Comparison of ENCODE assay signal across 10 mouse cellular contexts in genomic region chr16:35285821-35286220, GRCm38 (mm10).
"Had no signal": no experiment of that assay in that cellular context is flagged by ENCODE, and none has a peak within 500 bp of the region (broad histone marks: within the 10 kb centered on the region; RNA-seq: fewer than 3 reads in every experiment).

No protein-coding gene starts in this region.

- DNase-seq: kidney, postnatal 25 days; layer of hippocampus, adult 9-11 months; layer of hippocampus, postnatal 36 days; liver, embryonic 13.5 days; lung, adult 2 months; lung, postnatal 14 days; lung, postnatal 4 days; midbrain, embryonic 14.5 days; thymus, adult 18-20 months; thymus, postnatal 36 days had no signal
